Mouse (Mus musculus) kidney, postnatal 25 days (tissue): ENCODE data around the gene Gm8246.
"Not testable (repeated sequence)": the region's sequence is repeated elsewhere in the genome, so short reads cannot be mapped to it uniquely, and the experiment has no call there.

ENCODE experiments used
- DNase-seq, 2 experiments: peaks; one replicate each; pipeline ENCODE4 v3.0.0; 2021; ENCODE audit warnings: mixed read lengths in 2 of 2

Gm8246 gene

DNA sequence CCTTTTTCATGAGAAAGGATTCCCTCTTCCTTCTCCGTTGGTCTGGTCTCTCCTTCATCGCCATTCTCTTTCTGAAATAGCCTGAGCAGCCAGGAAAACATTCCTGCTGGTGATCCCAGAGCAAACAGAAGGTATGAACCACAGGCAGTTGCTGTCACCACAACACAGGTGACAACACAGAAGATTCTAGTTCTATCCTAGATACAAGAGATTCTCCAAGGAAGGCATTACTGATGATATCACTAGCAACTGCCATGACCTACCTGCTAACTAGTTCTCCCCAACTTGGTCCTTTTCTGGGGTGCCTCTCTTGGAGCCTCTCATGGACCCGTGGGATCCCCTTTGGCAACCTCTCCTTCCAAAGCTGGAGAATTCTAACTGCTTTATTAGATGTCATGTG, at the start of gene Gm8246:
TSS of gene Gm8246 (minus strand) at position 101 of the 400 bp plus-strand sequence.
- not testable (repeated sequence) for DNase-seq

GRCm38 (mm10) chr14:5501374-5501773, 23.7 kb upstream of the Gm8246 start, which contains the start of gene Gm3488:
Gene Gm3488, plus strand, starts transcription at chr14:5501674.
- not testable (repeated sequence) for DNase-seq

GRCm38 (mm10) chr14:5483907-5484306, 6.3 kb upstream of the Gm8246 start, which contains the start of gene Gm3187:
Gene Gm3187, plus strand, starts transcription at chr14:5484207.
- DNase-seq = not testable (repeated sequence)

- DNase-seq = not testable (repeated sequence)
Observed at GRCm38 (mm10) chr14:5460469-5460868, 17.2 kb downstream of the Gm8246 start.

GRCm38 (mm10) chr14:5455367-5455766, 22.3 kb downstream of the Gm8246 start, which contains the start of gene Gm3194:
Gene Gm3194, minus strand, starts transcription at chr14:5455467.
- not testable (repeated sequence) for DNase-seq
